Mouse (Mus musculus): Measurements from ENCODE around the gene Vmn2r97.
"Not testable (repeated sequence)": the region's sequence is repeated elsewhere in the genome, so short reads cannot be mapped to it uniquely, and the experiment has no call there.

The Vmn2r97 gene

DNA sequence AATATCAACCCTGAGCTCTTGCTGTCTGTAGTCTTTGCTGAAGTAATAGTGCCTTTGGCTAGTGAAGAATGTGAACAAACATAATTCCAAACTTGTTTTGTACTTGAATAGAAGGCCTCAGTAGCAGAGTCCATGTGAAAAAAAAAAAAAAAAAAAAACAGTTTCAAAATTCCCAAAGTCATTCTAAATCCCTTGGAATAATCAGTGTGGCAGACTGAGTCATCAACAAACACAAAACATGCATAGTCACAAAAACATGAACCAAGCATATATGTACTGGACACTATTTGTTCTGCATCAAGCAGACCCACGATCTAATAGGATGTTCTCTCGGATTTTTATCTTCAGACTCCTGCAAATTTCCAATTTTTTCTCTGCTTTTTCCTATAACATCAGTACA is at the start of gene Vmn2r97:
TSS of gene Vmn2r97 (plus strand) at position 301 of the 400 bp plus-strand sequence.
- DNase-seq = not testable (repeated sequence)

DNA sequence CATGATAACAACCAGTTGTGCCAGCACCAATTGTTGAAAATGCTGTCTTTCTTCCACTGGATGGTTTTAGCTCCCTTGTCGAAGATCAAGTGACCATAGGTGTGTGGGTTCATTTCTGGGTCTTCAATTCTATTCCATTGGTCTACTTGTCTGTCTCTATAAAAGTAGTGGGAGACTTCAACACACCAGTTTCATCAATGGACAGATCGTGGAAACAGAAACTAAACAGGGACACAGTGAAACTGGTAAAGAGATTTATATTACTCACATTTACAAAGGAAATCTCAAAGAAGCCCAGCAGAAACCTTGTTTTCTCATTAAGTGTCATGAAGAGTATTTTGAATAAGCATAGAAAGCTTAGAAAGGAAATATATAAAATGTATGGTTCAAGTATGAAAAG is 31.7 kb upstream of the Vmn2r97 start:
- not testable (repeated sequence) for DNase-seq

DNA sequence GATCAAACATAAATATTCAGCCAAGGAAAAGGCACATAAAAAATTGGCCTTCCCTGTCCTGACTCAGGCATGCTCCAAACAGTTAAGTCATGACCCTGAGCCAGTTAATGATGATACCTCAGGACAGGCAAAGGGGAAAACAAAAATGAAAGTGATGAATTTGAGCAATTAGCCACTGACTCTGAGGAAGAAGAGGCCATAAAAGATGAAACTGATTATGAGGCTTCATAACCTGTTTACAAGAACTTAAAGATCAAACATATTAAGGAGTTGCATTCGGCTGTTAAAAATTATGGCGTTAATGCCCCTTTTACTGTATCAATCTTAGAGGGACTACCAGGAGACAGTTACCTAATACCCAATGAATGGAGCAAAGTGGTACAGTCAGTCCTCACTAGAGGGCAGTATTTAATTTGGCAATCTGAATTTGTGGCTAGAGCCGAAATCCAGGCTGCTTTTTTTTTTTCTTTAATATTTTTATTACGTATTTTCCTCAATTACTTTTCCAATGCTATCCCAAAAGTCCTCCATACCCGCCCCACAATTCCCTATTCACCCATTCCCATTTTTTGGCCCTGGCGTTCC is 24.3 kb upstream of the Vmn2r97 start:
- DNase-seq = no peak

DNA sequence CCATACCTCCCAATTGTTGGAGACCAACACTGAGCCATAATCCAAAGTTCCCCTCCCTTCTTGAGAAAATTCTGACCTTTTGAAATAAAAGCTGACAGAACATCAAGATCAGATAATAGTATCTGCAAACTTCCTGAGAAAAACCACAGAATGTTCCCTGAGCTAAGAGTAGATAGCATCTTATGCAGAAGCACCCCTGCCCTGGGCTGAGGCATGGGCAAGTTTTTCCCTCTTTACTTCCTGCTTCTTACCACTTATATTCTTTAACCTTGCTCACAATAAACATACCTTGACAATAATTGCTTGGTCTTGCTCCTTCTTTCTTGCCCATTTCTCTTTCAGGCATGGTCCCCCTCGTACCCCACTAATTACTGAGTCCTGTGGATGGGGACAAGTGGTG is 43.7 kb downstream of the Vmn2r97 start:
- DNase-seq = not testable (repeated sequence)

DNA sequence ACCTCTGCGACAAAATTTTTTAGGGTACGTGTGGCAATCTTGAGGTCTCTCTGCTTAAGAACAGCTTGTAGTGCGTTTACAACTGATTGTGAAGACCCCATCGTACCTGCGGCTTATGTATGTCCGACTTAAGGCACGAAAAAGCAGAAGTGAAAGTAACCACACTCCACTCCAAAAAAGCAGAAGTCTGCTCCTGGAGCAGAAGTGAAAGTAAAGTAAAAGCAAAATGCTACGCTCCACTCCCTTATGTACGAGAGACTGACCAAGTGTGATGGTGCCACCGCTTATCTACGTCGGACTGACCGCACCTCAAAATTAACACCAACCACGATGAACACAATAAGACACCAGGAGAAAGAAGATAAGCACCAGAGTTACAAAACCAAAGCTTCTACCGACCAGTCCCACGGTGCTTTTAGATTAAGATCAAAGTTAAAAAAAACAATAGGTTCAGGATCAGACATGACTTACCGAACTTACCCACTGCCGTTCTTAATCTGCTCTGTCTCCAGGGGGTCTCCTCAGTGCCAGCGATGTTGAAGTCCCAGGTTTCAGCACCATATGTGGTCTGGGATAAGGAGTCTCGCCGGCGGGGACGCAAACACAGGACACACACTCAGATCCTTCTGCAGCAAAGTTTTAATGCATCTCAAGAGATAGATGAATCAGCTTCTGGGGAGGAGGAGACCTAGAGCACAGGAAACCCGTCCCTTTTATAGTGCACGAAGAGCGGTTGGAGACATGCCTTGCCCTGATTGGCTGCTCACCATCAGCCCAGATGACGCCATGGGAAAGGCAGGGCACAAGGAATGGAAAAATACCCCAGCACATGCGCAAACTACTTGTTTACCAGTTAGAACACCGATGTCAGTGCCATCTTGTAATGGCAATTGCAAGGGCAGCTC is 54.5 kb downstream of the Vmn2r97 start:
- no peak for DNase-seq
